Mouse (Mus musculus) MEL (cell line): ENCODE results near the gene Klhdc8b.

Source experiments
- CHD2 ChIP-seq: IDR thresholded peaks from 2 replicates; pipeline ENCODE4 v1.6.1; 2011; ENCODE audit warnings: low read length, improper control_type of control experiment
- CTCF ChIP-seq, 3 experiments: IDR thresholded peaks in 2 of 3; conservative IDR thresholded peaks in 1 of 3; 2 replicates each; pipeline ENCODE4 v1.5.1; 2011 to 2012; ENCODE audit warnings: low read length in 3 of 3, low read depth in 2 of 3, mild to moderate bottlenecking in 2 of 3, improper control_type of control experiment in 1 of 3, inconsistent platforms in 1 of 3, mixed read lengths in 1 of 3, moderate library complexity in 1 of 3; ENCODE audit not compliant: control insufficient read depth in 1 of 3, insufficient read depth in 1 of 3, poor library complexity in 1 of 3, severe bottlenecking in 1 of 3
- EP300 ChIP-seq, 2 experiments: IDR thresholded peaks; 2 replicates each; pipeline ENCODE4 v1.6.1; 2011; ENCODE audit warnings: improper control_type of control experiment in 2 of 2, low read length in 2 of 2, low read depth in 1 of 2, mild to moderate bottlenecking in 1 of 2
- GATA1 ChIP-seq: IDR thresholded peaks from 2 replicates; pipeline ENCODE4 v1.6.1; 2011; ENCODE audit warnings: low read depth, low read length, improper control_type of control experiment
- HCFC1 ChIP-seq: IDR thresholded peaks from 2 replicates; pipeline ENCODE4 v1.6.1; 2012; ENCODE audit warnings: low read depth, mild to moderate bottlenecking, inconsistent platforms, low read length, improper control_type of control experiment, moderate library complexity
- MAX ChIP-seq: IDR thresholded peaks from 2 replicates; pipeline ENCODE4 v1.6.1; 2011; ENCODE audit warnings: low read length, improper control_type of control experiment
- NRF1 ChIP-seq: IDR thresholded peaks from 2 replicates; pipeline ENCODE4 v1.6.1; 2014; ENCODE audit warnings: low read depth, mild to moderate bottlenecking, inconsistent platforms, low read length, improper control_type of control experiment, moderate library complexity; ENCODE audit not compliant: poor library complexity, insufficient read depth, severe bottlenecking
- POLR2A ChIP-seq, 2 experiments: IDR thresholded peaks; 2 replicates each; pipeline ENCODE4 v1.6.1; 2011 to 2012; ENCODE audit warnings: low read length in 2 of 2, mild to moderate bottlenecking in 2 of 2, control low read depth in 1 of 2, improper control_type of control experiment in 1 of 2, low read depth in 1 of 2, moderate library complexity in 1 of 2; ENCODE audit not compliant: control insufficient read depth in 1 of 2, insufficient read depth in 1 of 2, poor library complexity in 1 of 2
- RCOR1 ChIP-seq: IDR thresholded peaks from 2 replicates; pipeline ENCODE4 v1.6.1; 2012; ENCODE audit warnings: low read depth, mild to moderate bottlenecking, inconsistent platforms, low read length, improper control_type of control experiment
- TCF12 ChIP-seq: IDR thresholded peaks from 2 replicates; pipeline ENCODE4 v1.6.1; 2014; ENCODE audit warnings: low read depth, mild to moderate bottlenecking, inconsistent platforms, low read length, improper control_type of control experiment, moderate library complexity
- USF1 ChIP-seq: IDR thresholded peaks from 2 replicates; pipeline ENCODE4 v1.6.1; 2014; ENCODE audit warnings: low read depth, mild to moderate bottlenecking, inconsistent platforms, low read length, improper control_type of control experiment, moderate library complexity

- no peak for TF ChIP-seq CTCF (IDR thresholded peaks at IDR 0.05 in 2 of 3, conservative IDR thresholded peaks at IDR 0.05 in 1 of 3; ENCODE audit: control insufficient read depth in 1 of 3, insufficient read depth in 1 of 3, low read depth in 2 of 3, low read length in 3 of 3, poor library complexity in 1 of 3, severe bottlenecking in 1 of 3)
- 0 out of 2 replicates have a peak, but pooled peaks have one; percentile 25 for TF ChIP-seq HCFC1
- TF ChIP-seq MAX: no peak
- TF ChIP-seq POLR2A (IDR thresholded peaks at IDR 0.05; ENCODE audit: control insufficient read depth in 1 of 2, insufficient read depth in 1 of 2, low read depth in 1 of 2, low read length in 2 of 2, poor library complexity in 1 of 2): no peak; a peak in 1 of 4 replicates
- TF ChIP-seq EP300 (IDR thresholded peaks at IDR 0.05; ENCODE audit: low read depth in 1 of 2, low read length in 2 of 2): peak in 1 of 2 experiments; percentile 14; a peak in 1 of 4 replicates
- 0 out of 2 replicates have a peak, but pooled peaks have one; percentile 2 for TF ChIP-seq GATA1
- no peak for TF ChIP-seq USF1
- TF ChIP-seq TCF12: no peak
- TF ChIP-seq CHD2: no peak
- TF ChIP-seq RCOR1: no peak
- no peak for TF ChIP-seq NRF1
These were observed 7.9 kb downstream of the Klhdc8b start for GRCm38 (mm10) chr9:108453458-108453857.
